Mouse (Mus musculus) kidney, embryonic 14.5 days (tissue): Measurements from ENCODE around the gene Tgm1. TPM values are rescaled to one million over a fixed set of nuclear protein-coding genes. Genes with fewer than 3 reads are reported as not detected.
A peak's percentile ranks its signal among the peaks of the same experiment; 100 is the strongest.

Experiments
- ATAC-seq: fragments of 200-750 bp; cut with Nextera tagmentation; 2 replicates; pipeline ENCODE4 v1.8.0; 2017; ENCODE audit warnings: moderate number of reproducible peaks, mild to moderate bottlenecking, moderate TSS enrichment, moderate library complexity; ENCODE audit not compliant: low FRiP score, low TSS enrichment
- H3K27ac ChIP-seq: fragments of 300-500 bp; sonication (generic); 2 replicates; pipeline ENCODE4 v1.5.1; 2014; ENCODE audit warnings: low read depth, mild to moderate bottlenecking, low read length, moderate library complexity, mixed read lengths
- H3K27me3 ChIP-seq: fragments of 300-500 bp; sonication (generic); 2 replicates; pipeline ENCODE4 v1.6.1; 2014; ENCODE audit warnings: mild to moderate bottlenecking, low read length; ENCODE audit not compliant: control insufficient read depth, insufficient read depth
- H3K36me3 ChIP-seq: fragments of 300-500 bp; sonication (generic); 2 replicates; pipeline ENCODE4 v1.6.1; 2014; ENCODE audit warnings: low read length, mixed read lengths; ENCODE audit not compliant: control insufficient read depth, insufficient read depth
- H3K4me1 ChIP-seq: fragments of 300-500 bp; sonication (generic); 2 replicates; pipeline ENCODE4 v1.6.1; 2014; ENCODE audit warnings: low read length, mixed read lengths; ENCODE audit not compliant: control insufficient read depth, insufficient read depth
- H3K4me2 ChIP-seq: fragments of 300-500 bp; sonication (generic); replicated peaks from 2 replicates; pipeline ENCODE4 v1.6.1; 2014; ENCODE audit warnings: low read depth, mild to moderate bottlenecking, low read length
- H3K4me3 ChIP-seq: fragments of 300-500 bp; sonication (generic); 2 replicates; pipeline ENCODE4 v1.5.1; 2014; ENCODE audit warnings: mild to moderate bottlenecking, low read length
- H3K9ac ChIP-seq: fragments of 300-500 bp; sonication (generic); 2 replicates; pipeline ENCODE4 v1.6.1; 2014; ENCODE audit warnings: low read depth, mild to moderate bottlenecking, low read length, moderate library complexity
- H3K9me3 ChIP-seq: fragments of 300-500 bp; sonication (generic); 2 replicates; pipeline ENCODE4 v1.6.1; 2016; ENCODE audit warnings: low read length; ENCODE audit not compliant: control insufficient read depth
- WGBS: fragments of 180-500 bp; shearing (Covaris S2); extraction: QIAGEN DNeasy Blood & Tissue Kit; methylation state at CpG from one replicate; pipeline ENCODE4 v1.1.7; 2014; 5-methylcytosine and 5-hydroxymethylcytosine counted together
- polyA plus RNA-seq: library from polyadenylated mRNA; unstranded; fragments of >200 nt; fragmentation: Nextera tagmentation; extraction: Ambion mirVana; gene quantifications from 2 replicates; pipeline ENCODE4 v1.2.1, GENCODE M21; 2014

Tgm1 gene
- polyA plus RNA-seq, 1 experiment from 2014 or later, result 1.2 TPM

GRCm38 (mm10) chr14:55745861-55746237 lies 32.1 kb upstream of the Tgm1 start:
- no peak overlapping the region for H3K27ac ChIP-seq
- no peaks in the 10 kb centered on the region for H3K9me3 ChIP-seq
- H3K4me1 ChIP-seq, result peaks cover 23% of the 10 kb centered on the region
- ATAC-seq, result no peak
- H3K4me3 ChIP-seq, result peak overlapping the region; percentile 92
- peak overlapping the region; percentile 95 for H3K4me2 ChIP-seq
- no peaks in the 10 kb centered on the region for H3K27me3 ChIP-seq
- H3K36me3 ChIP-seq, result peaks cover 31% of the 10 kb centered on the region
- H3K9ac ChIP-seq, result peak overlapping the region; percentile 83
- WGBS, result under 1% methylated on average over 31 of the region's 31 CpGs

GRCm38 (mm10) chr14:55745180-55745860 lies 31.6 kb upstream of the Tgm1 start, which contains the start of the genes Dhrs1 and Nop9:
Gene Dhrs1, minus strand, starts transcription at chr14:55745690.
Gene Nop9, plus strand, starts transcription at chr14:55745693.
- H3K4me2 ChIP-seq, result peak within 1 kb of the TSS; percentile 95
- H3K4me1 ChIP-seq, result peaks cover 23% of the 10 kb centered on the region
- H3K4me3 ChIP-seq, result peak within 1 kb of the TSS; percentile 92
- WGBS, result 3% methylated on average over 38 of the region's 48 CpGs
- H3K27ac ChIP-seq, result no peak within 1 kb of the TSS
- peak within 1 kb of the TSS; percentile 83 for H3K9ac ChIP-seq
- no peaks in the 10 kb centered on the region for H3K27me3 ChIP-seq
- ATAC-seq, result peak; percentile 87
- H3K9me3 ChIP-seq, result no peaks in the 10 kb centered on the region
- H3K36me3 ChIP-seq, result peaks cover 32% of the 10 kb centered on the region

GRCm38 (mm10) chr14:55743711-55744110 lies 30.0 kb upstream of the Tgm1 start:
- WGBS, result 20% methylated on average over 10 of the region's 10 CpGs
- H3K9ac ChIP-seq, result peak overlapping the region; percentile 37; the same call in 1 of the 2 replicates

GRCm38 (mm10) chr14:55737086-55737687 lies 23.5 kb upstream of the Tgm1 start:
- H3K9me3 ChIP-seq, result no peaks in the 10 kb centered on the region
- peaks cover 33% of the 10 kb centered on the region for H3K36me3 ChIP-seq
- H3K27ac ChIP-seq, result no peak overlapping the region
- H3K9ac ChIP-seq, result no peak overlapping the region
- H3K4me3 ChIP-seq, result no peak overlapping the region
- 78% methylated on average over 9 of the region's 9 CpGs for WGBS
- no peaks in the 10 kb centered on the region for H3K4me1 ChIP-seq
- no peaks in the 10 kb centered on the region for H3K27me3 ChIP-seq
- no peak for ATAC-seq
- H3K4me2 ChIP-seq, result no peak overlapping the region

More at GRCm38 (mm10) chr14:55743711-55744110, 30.0 kb upstream of the Tgm1 start:
- ATAC-seq, result peak; percentile 76
- no peaks in the 10 kb centered on the region for H3K27me3 ChIP-seq
- H3K36me3 ChIP-seq, result peaks cover 36% of the 10 kb centered on the region
- no peaks in the 10 kb centered on the region for H3K9me3 ChIP-seq
- no peak overlapping the region for H3K27ac ChIP-seq
- peak overlapping the region; percentile 14 for H3K4me3 ChIP-seq
- H3K4me1 ChIP-seq, result peaks cover 23% of the 10 kb centered on the region
- peak overlapping the region; percentile 30; the same call in 1 of the 2 replicates for H3K4me2 ChIP-seq

- peaks cover 25% of the 10 kb centered on the region for H3K36me3 ChIP-seq
- H3K27me3 ChIP-seq, result peaks cover 5% of the 10 kb centered on the region; the same call in 1 of the 2 replicates
- H3K9ac ChIP-seq, result no peak overlapping the region
- no peak overlapping the region for H3K4me3 ChIP-seq
- no peaks in the 10 kb centered on the region for H3K9me3 ChIP-seq
- H3K27ac ChIP-seq, result no peak overlapping the region
- ATAC-seq, result no peak
- H3K4me2 ChIP-seq, result no peak overlapping the region
- H3K4me1 ChIP-seq, result no peaks in the 10 kb centered on the region
- WGBS, result 85% methylated on average over 4 of the region's 4 CpGs
Observed at GRCm38 (mm10) chr14:55735758-55736157, 22.0 kb upstream of the Tgm1 start.

GRCm38 (mm10) chr14:55735334-55735733 lies 21.6 kb upstream of the Tgm1 start:
- Histone ChIP-seq H3K4me1 (no peaks in the 10 kb centered on the region), H3K36me3 (peaks cover 21% of the 10 kb centered on the region), H3K4me2 (no peak overlapping the region), H3K27me3 (peaks cover 5% of the 10 kb centered on the region; the same call in 1 of the 2 replicates), H3K9me3 (no peaks in the 10 kb centered on the region), H3K4me3 (no peak overlapping the region), H3K27ac (no peak overlapping the region), H3K9ac (no peak overlapping the region)
- no peak for ATAC-seq
- WGBS, result 44% methylated on average over 3 of the region's 3 CpGs

- no peak for ATAC-seq
- WGBS, result 79% methylated on average over 7 of the region's 7 CpGs
- H3K27me3 ChIP-seq, result peaks cover 5% of the 10 kb centered on the region; the same call in 1 of the 2 replicates
- no peak overlapping the region for H3K4me3 ChIP-seq
- H3K9ac ChIP-seq, result no peak overlapping the region
- no peaks in the 10 kb centered on the region for H3K4me1 ChIP-seq
- no peak overlapping the region for H3K27ac ChIP-seq
- H3K36me3 ChIP-seq, result peaks cover 17% of the 10 kb centered on the region
- no peak overlapping the region for H3K4me2 ChIP-seq
- H3K9me3 ChIP-seq, result no peaks in the 10 kb centered on the region
Observed at GRCm38 (mm10) chr14:55734869-55735268, 21.1 kb upstream of the Tgm1 start.

GRCm38 (mm10) chr14:55733889-55734288 lies 20.2 kb upstream of the Tgm1 start:
- WGBS, result 70% methylated on average over 10 of the region's 10 CpGs
- no peak overlapping the region for H3K27ac ChIP-seq
- H3K4me2 ChIP-seq, result no peak overlapping the region
- no peak overlapping the region for H3K4me3 ChIP-seq
- ATAC-seq, result no peak
- no peak overlapping the region for H3K9ac ChIP-seq
- peaks cover 5% of the 10 kb centered on the region; the same call in 1 of the 2 replicates for H3K27me3 ChIP-seq
- H3K4me1 ChIP-seq, result no peaks in the 10 kb centered on the region
- peaks cover 7% of the 10 kb centered on the region; the same call in 1 of the 2 replicates for H3K36me3 ChIP-seq
- no peaks in the 10 kb centered on the region for H3K9me3 ChIP-seq

GRCm38 (mm10) chr14:55730531-55731032 lies 16.9 kb upstream of the Tgm1 start:
- Histone ChIP-seq H3K4me2 (no peak overlapping the region), H3K27me3 (peaks cover 5% of the 10 kb centered on the region; the same call in 1 of the 2 replicates)
- WGBS, result 80% methylated on average over 7 of the region's 7 CpGs

More at GRCm38 (mm10) chr14:55730531-55731032, 16.9 kb upstream of the Tgm1 start:
- Histone ChIP-seq H3K4me1 (no peaks in the 10 kb centered on the region), H3K36me3 (no peaks in the 10 kb centered on the region), H3K4me3 (no peak overlapping the region), H3K9ac (no peak overlapping the region), H3K9me3 (no peaks in the 10 kb centered on the region), H3K27ac (no peak overlapping the region)
- ATAC-seq, result no peak
